Mouse (Mus musculus): ENCODE data around the gene Gstm2. TPM values are rescaled to one million over a fixed set of nuclear protein-coding genes. Genes with fewer than 3 reads are reported as not detected.
"Not testable (repeated sequence)": the region's sequence is repeated elsewhere in the genome, so short reads cannot be mapped to it uniquely, and the experiment has no call there.

The Gstm2 gene
- total RNA-seq (2017): not detected in 3 replicates

GRCm38 (mm10) chr3:107986041-107986562 is at the start of gene Gstm2:
Gene Gstm2, minus strand, starts transcription at chr3:107986453.
- ATAC-seq (replicated peaks; ENCODE audit: insufficient number of reproducible peaks, low FRiP score, low TSS enrichment, poor library complexity, severe bottlenecking): no peak

GRCm38 (mm10) chr3:108033156-108033555 is 46.9 kb upstream of the Gstm2 start:
- ATAC-seq (replicated peaks; ENCODE audit: insufficient number of reproducible peaks, low FRiP score, low TSS enrichment, poor library complexity, severe bottlenecking): no peak

- no peak for ATAC-seq (replicated peaks; ENCODE audit: insufficient number of reproducible peaks, low FRiP score, low TSS enrichment, poor library complexity, severe bottlenecking)
These were observed 45.9 kb upstream of the Gstm2 start for GRCm38 (mm10) chr3:108032113-108032512.

GRCm38 (mm10) chr3:108028641-108029365 is 42.5 kb upstream of the Gstm2 start:
- no peak for ATAC-seq (replicated peaks; ENCODE audit: insufficient number of reproducible peaks, low FRiP score, low TSS enrichment, poor library complexity, severe bottlenecking)

- no peak for ATAC-seq (replicated peaks; ENCODE audit: insufficient number of reproducible peaks, low FRiP score, low TSS enrichment, poor library complexity, severe bottlenecking)
These were observed 40.3 kb upstream of the Gstm2 start for GRCm38 (mm10) chr3:108026597-108026996.

- no peak for ATAC-seq (replicated peaks; ENCODE audit: insufficient number of reproducible peaks, low FRiP score, low TSS enrichment, poor library complexity, severe bottlenecking)
These were observed 39.8 kb upstream of the Gstm2 start for GRCm38 (mm10) chr3:108026049-108026448.

- ATAC-seq (replicated peaks; ENCODE audit: insufficient number of reproducible peaks, low FRiP score, low TSS enrichment, poor library complexity, severe bottlenecking): no peak
These were observed 39.1 kb upstream of the Gstm2 start for GRCm38 (mm10) chr3:108025318-108025717.

GRCm38 (mm10) chr3:108022650-108023049 is 36.4 kb upstream of the Gstm2 start:
- no peak for ATAC-seq (replicated peaks; ENCODE audit: insufficient number of reproducible peaks, low FRiP score, low TSS enrichment, poor library complexity, severe bottlenecking)

GRCm38 (mm10) chr3:108020351-108021022 is 34.2 kb upstream of the Gstm2 start:
- not testable (repeated sequence) for ATAC-seq (replicated peaks; ENCODE audit: insufficient number of reproducible peaks, low FRiP score, low TSS enrichment, poor library complexity, severe bottlenecking)

GRCm38 (mm10) chr3:108019226-108019625 is 33.0 kb upstream of the Gstm2 start:
- ATAC-seq (replicated peaks; ENCODE audit: insufficient number of reproducible peaks, low FRiP score, low TSS enrichment, poor library complexity, severe bottlenecking): not testable (repeated sequence)

- no peak for ATAC-seq (replicated peaks; ENCODE audit: insufficient number of reproducible peaks, low FRiP score, low TSS enrichment, poor library complexity, severe bottlenecking)
These were observed 32.1 kb upstream of the Gstm2 start for GRCm38 (mm10) chr3:108018190-108018820.

GRCm38 (mm10) chr3:108017473-108018189 is 31.4 kb upstream of the Gstm2 start, which contains the start of gene Gstm1:
Gene Gstm1, minus strand, starts transcription at chr3:108017973.
- peak; percentile 84 for ATAC-seq (replicated peaks; ENCODE audit: insufficient number of reproducible peaks, low FRiP score, low TSS enrichment, poor library complexity, severe bottlenecking)

- ATAC-seq (replicated peaks; ENCODE audit: insufficient number of reproducible peaks, low FRiP score, low TSS enrichment, poor library complexity, severe bottlenecking): not testable (repeated sequence)
These were observed 30.2 kb upstream of the Gstm2 start for GRCm38 (mm10) chr3:108016468-108016867.

- ATAC-seq (replicated peaks; ENCODE audit: insufficient number of reproducible peaks, low FRiP score, low TSS enrichment, poor library complexity, severe bottlenecking): no peak
These were observed 28.7 kb upstream of the Gstm2 start for GRCm38 (mm10) chr3:108014974-108015346.

GRCm38 (mm10) chr3:108014098-108014973 is 28.1 kb upstream of the Gstm2 start:
- no peak for ATAC-seq (replicated peaks; ENCODE audit: insufficient number of reproducible peaks, low FRiP score, low TSS enrichment, poor library complexity, severe bottlenecking)

- no peak for ATAC-seq (replicated peaks; ENCODE audit: insufficient number of reproducible peaks, low FRiP score, low TSS enrichment, poor library complexity, severe bottlenecking)
These were observed 27.1 kb upstream of the Gstm2 start for GRCm38 (mm10) chr3:108013331-108013871.

- no peak for ATAC-seq (replicated peaks; ENCODE audit: insufficient number of reproducible peaks, low FRiP score, low TSS enrichment, poor library complexity, severe bottlenecking)
These were observed 25.3 kb upstream of the Gstm2 start for GRCm38 (mm10) chr3:108011558-108011957.

- ATAC-seq (replicated peaks; ENCODE audit: insufficient number of reproducible peaks, low FRiP score, low TSS enrichment, poor library complexity, severe bottlenecking): no peak
These were observed 24.0 kb upstream of the Gstm2 start for GRCm38 (mm10) chr3:108010286-108010685.

Data from monocyte, adult 5-6 weeks (primary cell).